Mouse (Mus musculus): ENCODE data around the gene Gba. TPM values are rescaled to one million over a fixed set of nuclear protein-coding genes. Genes with fewer than 3 reads are reported as not detected.
A peak's percentile ranks its signal among the peaks of the same experiment; 100 is the strongest.

Gene Gba
- polyA plus RNA-seq, 1 experiment from 2014 or later = 34.0 TPM

DNA sequence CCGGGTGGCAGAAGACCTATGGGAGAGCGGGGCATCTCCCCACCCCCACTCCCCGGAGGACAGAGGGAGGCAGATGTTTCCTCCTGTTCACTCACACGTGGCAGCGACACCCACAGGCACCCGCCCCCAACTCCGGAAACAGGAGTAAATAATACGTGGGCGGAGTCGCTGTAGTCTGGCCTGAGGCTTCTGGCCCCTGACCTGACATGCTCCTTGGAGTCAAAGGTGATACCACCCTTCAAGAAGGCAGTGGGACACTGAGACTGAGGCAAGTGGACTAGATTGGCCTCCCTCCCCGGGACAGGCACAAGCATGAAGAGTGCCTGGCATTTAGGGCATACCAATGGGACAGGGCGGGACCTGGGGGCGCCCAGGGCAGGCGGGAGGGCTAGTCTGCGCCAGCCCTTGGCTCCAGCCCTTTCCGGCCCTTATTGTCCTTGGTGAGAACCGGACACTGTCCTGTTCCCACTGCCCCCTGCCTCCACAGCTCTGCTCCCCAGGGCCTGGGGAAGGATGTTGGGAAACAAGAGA lies 48.7 kb downstream of the Gba start:
- WGBS = 9% methylated on average over 17 of the region's 17 CpGs
- Histone ChIP-seq H3K9me3 (ENCODE audit: control insufficient read depth, low read length) (no peaks in the 10 kb centered on the region), H3K36me3 (ENCODE audit: control insufficient read depth, insufficient read depth, low read length) (peaks cover 11% of the 10 kb centered on the region), H3K4me1 (ENCODE audit: control insufficient read depth in 2 of 2, insufficient read depth in 2 of 2, low read length in 2 of 2) (peaks cover 13 to 17% of the 10 kb centered on the region in 2 experiments), H3K4me2 (ENCODE audit: low read length) (peak overlapping the region; percentile 42), H3K27me3 (ENCODE audit: control insufficient read depth, insufficient read depth, low read length) (peaks cover 3% of the 10 kb centered on the region; the same call in 1 of the 2 replicates), H3K9ac (ENCODE audit: low read length) (0 out of 2 replicates have a peak overlapping the region, but pooled peaks have one; percentile 18), H3K4me3 (ENCODE audit: control insufficient read depth in 1 of 2, insufficient read depth in 1 of 2, low read depth in 1 of 2, low read length in 2 of 2) (0 out of 4 replicates have a peak overlapping the region, but pooled peaks of 1 of the 2 experiments have one; percentile 6), H3K27ac (replicated peaks in 1 of 2; ENCODE audit: control insufficient read depth in 1 of 2, insufficient read depth in 1 of 2, low read depth in 2 of 2, low read length in 2 of 2) (peak overlapping the region; percentile 56 to 83)
- peak; percentile 66 for ATAC-seq (ENCODE audit: insufficient number of reproducible peaks, insufficient read depth, low FRiP score, low read depth)

DNA sequence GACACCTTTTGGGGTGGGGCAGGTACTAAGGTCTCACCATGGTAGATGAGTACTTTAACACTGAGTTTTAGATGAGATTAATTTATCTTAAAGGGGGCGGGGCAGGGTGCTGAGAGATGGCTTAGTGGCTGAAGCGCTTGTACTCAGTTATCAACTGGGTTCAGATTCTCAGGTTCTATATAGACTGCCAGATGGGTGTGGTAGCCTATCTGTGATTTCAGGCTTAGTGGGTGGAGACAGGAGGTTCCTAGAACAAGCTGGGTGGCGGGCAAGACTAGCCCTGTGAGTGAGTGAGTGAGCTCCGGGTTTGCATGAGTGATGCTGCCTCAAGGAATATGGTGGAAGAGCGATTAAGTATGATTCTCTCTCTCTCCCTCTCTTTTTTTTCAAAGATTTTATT lies 52.3 kb downstream of the Gba start:
- H3K9me3 ChIP-seq (ENCODE audit: control insufficient read depth, low read length) = no peaks in the 10 kb centered on the region
- no peak overlapping the region for H3K9ac ChIP-seq (ENCODE audit: low read length)
- H3K4me3 ChIP-seq (ENCODE audit: control insufficient read depth in 1 of 2, insufficient read depth in 1 of 2, low read depth in 1 of 2, low read length in 2 of 2) = no peak overlapping the region
- no peak overlapping the region for H3K27ac ChIP-seq (replicated peaks in 1 of 2; ENCODE audit: control insufficient read depth in 1 of 2, insufficient read depth in 1 of 2, low read depth in 2 of 2, low read length in 2 of 2)
- peaks cover 3% of the 10 kb centered on the region; the same call in 1 of the 2 replicates for H3K27me3 ChIP-seq (ENCODE audit: control insufficient read depth, insufficient read depth, low read length)
- no peak overlapping the region for H3K4me2 ChIP-seq (ENCODE audit: low read length)
- 80% methylated on average over 5 of the region's 5 CpGs for WGBS
- H3K4me1 ChIP-seq (ENCODE audit: control insufficient read depth in 2 of 2, insufficient read depth in 2 of 2, low read length in 2 of 2) = peaks cover 9 to 11% of the 10 kb centered on the region in 2 experiments
- no peaks in the 10 kb centered on the region; the same call in 1 of the 2 replicates for H3K36me3 ChIP-seq (ENCODE audit: control insufficient read depth, insufficient read depth, low read length)
- ATAC-seq (ENCODE audit: insufficient number of reproducible peaks, insufficient read depth, low FRiP score, low read depth) = no peak

DNA sequence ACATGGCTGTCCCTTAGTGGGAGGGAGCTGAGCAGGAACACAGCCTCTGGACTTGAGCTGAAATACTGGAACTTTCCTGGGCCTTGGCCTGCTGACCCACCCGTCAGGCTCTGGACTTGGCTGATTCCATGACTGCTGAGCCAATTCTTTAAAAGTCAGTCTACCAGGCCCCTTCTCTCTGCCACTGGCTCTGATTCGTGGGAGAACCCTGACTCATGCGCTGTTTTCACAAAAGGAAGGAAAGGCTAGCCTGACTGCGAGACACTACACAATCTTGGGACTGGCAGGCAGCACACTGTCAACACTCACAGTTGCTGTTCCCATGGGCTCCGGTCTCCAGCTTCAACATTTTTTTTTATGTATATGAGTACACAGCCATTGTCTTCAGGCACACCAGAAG lies 53.4 kb downstream of the Gba start:
- no peak overlapping the region for H3K9ac ChIP-seq (ENCODE audit: low read length)
- H3K4me3 ChIP-seq (ENCODE audit: control insufficient read depth in 1 of 2, insufficient read depth in 1 of 2, low read depth in 1 of 2, low read length in 2 of 2) = no peak overlapping the region
- no peaks in the 10 kb centered on the region for H3K36me3 ChIP-seq (ENCODE audit: control insufficient read depth, insufficient read depth, low read length)
- ATAC-seq (ENCODE audit: insufficient number of reproducible peaks, insufficient read depth, low FRiP score, low read depth) = peak; percentile 23
- H3K4me2 ChIP-seq (ENCODE audit: low read length) = no peak overlapping the region
- H3K27ac ChIP-seq (replicated peaks in 1 of 2; ENCODE audit: control insufficient read depth in 1 of 2, insufficient read depth in 1 of 2, low read depth in 2 of 2, low read length in 2 of 2) = peak overlapping the region; percentile 16 to 28; a peak in 1 of 4 replicates
- no peaks in the 10 kb centered on the region for H3K9me3 ChIP-seq (ENCODE audit: control insufficient read depth, low read length)
- 44% methylated on average over 5 of the region's 5 CpGs for WGBS
- peaks cover 3% of the 10 kb centered on the region; the same call in 1 of the 2 replicates for H3K27me3 ChIP-seq (ENCODE audit: control insufficient read depth, insufficient read depth, low read length)
- peaks cover 4% of the 10 kb centered on the region in 2 experiments for H3K4me1 ChIP-seq (ENCODE audit: control insufficient read depth in 2 of 2, insufficient read depth in 2 of 2, low read length in 2 of 2)

MicroRNAs encoded within 50 kb of the gene (microRNA counts, 519-probe panel; counts per million panel counts)
- 322 counts per million, percentile 70 among the panel's probes with 10 or more counts for microRNA mmu-miR-92b

Small RNA genes lying within 50 kb of the gene (microRNA-seq; reads per million reads assigned to microRNA genes)
- 13.1 reads per million, percentile 25 among the genes with 10 or more reads in this experiment for gene Mir92b

Other genes with a start within 250 kb of the Gba start
- 6.8 and 7.5 TPM in 2 replicates for gene Rusc1, start 109.6 kb upstream of the Gba start, polyA plus RNA-seq (2014; fragmentation: Nextera tagmentation; extraction: Ambion mirVana)
- gene Gm43738, start 101.8 kb upstream of the Gba start, polyA plus RNA-seq (2014; fragmentation: Nextera tagmentation; extraction: Ambion mirVana) = not detected in 2 replicates
- gene Fdps, start 101.0 kb upstream of the Gba start, polyA plus RNA-seq (2014; fragmentation: Nextera tagmentation; extraction: Ambion mirVana) = 92.6 and 96.9 TPM in 2 replicates
- gene Pklr, start 66.8 kb upstream of the Gba start, polyA plus RNA-seq (2014; fragmentation: Nextera tagmentation; extraction: Ambion mirVana) = 0.11 TPM in 1 of 2 replicates, not detected in the other
- gene Hcn3, start 42.7 kb upstream of the Gba start, polyA plus RNA-seq (2014; fragmentation: Nextera tagmentation; extraction: Ambion mirVana) = 0.27 and 0.51 TPM in 2 replicates
- 12.4 and 13.4 TPM in 2 replicates for gene Clk2, start 38.1 kb upstream of the Gba start, polyA plus RNA-seq (2014; fragmentation: Nextera tagmentation; extraction: Ambion mirVana)
- 68.3 and 74.8 TPM in 2 replicates for gene Scamp3, start 25.5 kb upstream of the Gba start, polyA plus RNA-seq (2014; fragmentation: Nextera tagmentation; extraction: Ambion mirVana)
- 9.1 and 12.8 TPM in 2 replicates for gene Fam189b, start 19.8 kb upstream of the Gba start, polyA plus RNA-seq (2014; fragmentation: Nextera tagmentation; extraction: Ambion mirVana)
- 12.9 and 14.5 TPM in 2 replicates for gene Thbs3, start 12.3 kb downstream of the Gba start, polyA plus RNA-seq (2014; fragmentation: Nextera tagmentation; extraction: Ambion mirVana)
- 93.6 and 102 TPM in 2 replicates for gene Mtx1, start 24.2 kb downstream of the Gba start, polyA plus RNA-seq (2014; fragmentation: Nextera tagmentation; extraction: Ambion mirVana)
- 0.16 TPM in 1 of 2 replicates, not detected in the other for gene Muc1, start 26.1 kb downstream of the Gba start, polyA plus RNA-seq (2014; fragmentation: Nextera tagmentation; extraction: Ambion mirVana)
- gene Krtcap2, start 43.0 kb downstream of the Gba start, polyA plus RNA-seq (2014; fragmentation: Nextera tagmentation; extraction: Ambion mirVana) = 216 and 239 TPM in 2 replicates
- gene Trim46, start 43.4 kb downstream of the Gba start, polyA plus RNA-seq (2014; fragmentation: Nextera tagmentation; extraction: Ambion mirVana) = 0.85 and 0.95 TPM in 2 replicates
- 92.9 and 97.9 TPM in 2 replicates for gene Dpm3, start 56.4 kb downstream of the Gba start, polyA plus RNA-seq (2014; fragmentation: Nextera tagmentation; extraction: Ambion mirVana)
- 48.2 and 48.9 TPM in 2 replicates for gene Slc50a1, start 67.6 kb downstream of the Gba start, polyA plus RNA-seq (2014; fragmentation: Nextera tagmentation; extraction: Ambion mirVana)
- 38.4 and 39.7 TPM in 2 replicates for gene Efna1, start 78.2 kb downstream of the Gba start, polyA plus RNA-seq (2014; fragmentation: Nextera tagmentation; extraction: Ambion mirVana)
- 0.78 and 1.1 TPM in 2 replicates for gene Efna3, start 120.0 kb downstream of the Gba start, polyA plus RNA-seq (2014; fragmentation: Nextera tagmentation; extraction: Ambion mirVana)
- gene Efna4, start 135.1 kb downstream of the Gba start, polyA plus RNA-seq (2014; fragmentation: Nextera tagmentation; extraction: Ambion mirVana) = 6.0 and 6.7 TPM in 2 replicates
- 31.0 and 38.6 TPM in 2 replicates for gene Adam15, start 147.1 kb downstream of the Gba start, polyA plus RNA-seq (2014; fragmentation: Nextera tagmentation; extraction: Ambion mirVana)
- not detected in 2 replicates for gene Dcst2, start 159.0 kb downstream of the Gba start, polyA plus RNA-seq (2014; fragmentation: Nextera tagmentation; extraction: Ambion mirVana)
- gene Dcst1, start 162.3 kb downstream of the Gba start, polyA plus RNA-seq (2014; fragmentation: Nextera tagmentation; extraction: Ambion mirVana) = 0.16 and 0.18 TPM in 2 replicates
- 1.3 and 1.8 TPM in 2 replicates for gene Zbtb7b, start 191.8 kb downstream of the Gba start, polyA plus RNA-seq (2014; fragmentation: Nextera tagmentation; extraction: Ambion mirVana)
- gene Lenep, start 199.9 kb downstream of the Gba start, polyA plus RNA-seq (2014; fragmentation: Nextera tagmentation; extraction: Ambion mirVana) = not detected in 2 replicates
- 33.5 and 35.2 TPM in 2 replicates for gene Flad1, start 208.9 kb downstream of the Gba start, polyA plus RNA-seq (2014; fragmentation: Nextera tagmentation; extraction: Ambion mirVana)
- gene Cks1b, start 215.5 kb downstream of the Gba start, polyA plus RNA-seq (2014; fragmentation: Nextera tagmentation; extraction: Ambion mirVana) = 354 and 368 TPM in 2 replicates
- 48.0 and 50.5 TPM in 2 replicates for gene Shc1, start 215.5 kb downstream of the Gba start, polyA plus RNA-seq (2014; fragmentation: Nextera tagmentation; extraction: Ambion mirVana)
- gene Pygo2, start 227.3 kb downstream of the Gba start, polyA plus RNA-seq (2014; fragmentation: Nextera tagmentation; extraction: Ambion mirVana) = 24.3 and 27.8 TPM in 2 replicates
- gene Pbxip1, start 233.8 kb downstream of the Gba start, polyA plus RNA-seq (2014; fragmentation: Nextera tagmentation; extraction: Ambion mirVana) = 36.9 and 37.3 TPM in 2 replicates